Mouse (Mus musculus) urinary bladder, postnatal 25 days (tissue): ENCODE data around the gene Ttc9c.

Experiments used
- DNase-seq: peaks from one replicate; pipeline ENCODE4 v3.0.0; 2022; ENCODE audit warnings: low spot score

Ttc9c gene

GRCm38 (mm10) chr19:8774086-8774835, 44.9 kb downstream of the Ttc9c start, which contains the start of gene Tmem179b:
TSS of gene Tmem179b (minus strand) at chr19:8774467.
- peak; percentile 98 for DNase-seq

DNA sequence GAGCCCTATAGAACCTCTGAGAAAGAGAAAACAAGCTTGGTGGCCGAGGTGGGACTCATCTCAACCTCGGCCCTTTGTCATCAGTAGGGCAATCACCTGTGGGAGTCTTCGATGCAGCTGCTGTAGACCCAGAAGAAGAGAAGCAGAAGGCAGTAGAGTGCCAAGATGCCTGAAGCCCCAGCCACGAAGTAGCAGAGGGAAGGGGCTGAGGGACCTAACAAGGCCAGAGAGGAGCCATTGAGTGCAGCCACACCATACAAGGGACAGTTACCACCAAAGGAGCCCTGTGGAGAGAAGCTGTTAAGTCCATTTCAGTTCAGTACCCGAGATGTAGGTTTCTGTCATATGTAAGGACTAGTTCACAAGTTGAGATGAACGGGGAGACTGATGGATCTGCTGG, 45.7 kb downstream of the Ttc9c start:
- no peak for DNase-seq

DNA sequence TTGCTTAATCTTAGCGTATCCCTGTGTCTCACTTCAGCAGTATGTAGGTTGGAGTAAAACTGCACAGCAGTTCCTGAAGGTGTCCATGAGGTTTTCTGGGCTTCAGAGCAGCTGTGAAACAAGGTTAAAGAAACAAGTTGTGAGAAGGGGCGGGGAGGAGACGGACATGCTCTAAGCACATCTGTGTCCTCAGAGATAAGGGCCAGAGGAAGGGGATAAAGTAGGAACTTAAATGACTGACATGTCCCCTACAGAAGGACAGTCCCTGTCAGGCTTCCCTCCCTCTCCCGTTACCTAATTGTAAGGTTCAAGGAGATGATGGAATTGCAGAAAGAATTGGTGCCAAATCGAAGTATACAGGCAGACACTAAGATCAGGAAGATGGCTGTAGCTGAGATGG, 46.1 kb downstream of the Ttc9c start:
- no peak for DNase-seq

DNA sequence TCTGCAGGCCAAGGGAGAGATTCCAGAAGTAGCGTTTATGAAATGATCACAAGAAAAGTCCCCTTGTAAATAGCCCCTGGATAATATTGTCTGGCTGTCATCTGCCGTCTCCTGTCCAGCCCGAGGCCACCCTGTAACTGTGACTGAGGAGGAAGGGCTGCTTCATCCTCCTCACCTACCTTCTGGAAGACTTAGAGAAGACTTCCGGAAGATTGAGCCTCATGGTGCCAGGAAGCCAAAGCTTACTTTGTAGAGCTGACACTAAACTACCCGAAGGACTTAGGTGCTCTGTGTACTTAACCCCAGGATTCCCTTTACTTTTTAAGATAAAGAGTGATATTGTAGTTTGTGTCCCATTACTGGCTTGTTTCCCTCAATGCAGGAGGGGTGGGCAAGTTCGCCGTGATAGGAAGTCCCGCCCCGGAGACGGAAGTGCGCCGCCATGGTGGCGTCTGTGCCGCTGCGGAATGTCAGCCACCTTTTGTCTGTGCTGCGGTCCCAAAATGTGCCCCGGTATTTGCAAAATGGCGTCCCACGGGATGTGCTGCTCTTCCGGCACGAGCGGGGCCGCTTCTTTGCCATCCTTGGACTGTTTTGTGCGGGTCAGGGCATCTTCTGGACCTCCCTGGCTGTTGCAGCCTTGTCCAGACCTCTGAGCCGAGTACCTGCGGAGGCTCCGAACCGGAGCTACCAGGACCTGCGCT, 48.4 kb downstream of the Ttc9c start, which contains the start of gene Tmem223:
Tmem223 (plus strand) TSS at position 430 of the 704 bp plus-strand sequence.
- peak; percentile 77 for DNase-seq

DNA sequence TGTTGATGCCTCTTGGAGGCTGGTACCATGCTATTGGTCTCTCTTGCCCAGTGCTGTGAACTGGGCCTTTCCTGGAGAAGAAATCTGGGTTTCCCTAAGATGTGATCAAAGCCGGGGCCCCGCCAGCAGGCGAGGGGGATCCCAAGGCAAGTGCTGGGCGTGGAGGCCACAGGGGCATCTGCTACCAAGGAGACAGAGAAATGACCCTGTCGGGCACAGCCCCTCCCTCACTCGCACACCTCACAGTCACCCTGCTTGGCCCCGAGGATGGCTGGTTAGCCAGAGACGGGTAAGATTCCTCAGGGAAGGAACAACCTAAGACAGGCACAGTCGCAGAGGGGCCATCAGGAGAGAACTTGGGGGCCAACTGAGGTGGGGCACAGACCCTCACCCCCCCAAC, 53.6 kb downstream of the Ttc9c start:
- no peak for DNase-seq

DNA sequence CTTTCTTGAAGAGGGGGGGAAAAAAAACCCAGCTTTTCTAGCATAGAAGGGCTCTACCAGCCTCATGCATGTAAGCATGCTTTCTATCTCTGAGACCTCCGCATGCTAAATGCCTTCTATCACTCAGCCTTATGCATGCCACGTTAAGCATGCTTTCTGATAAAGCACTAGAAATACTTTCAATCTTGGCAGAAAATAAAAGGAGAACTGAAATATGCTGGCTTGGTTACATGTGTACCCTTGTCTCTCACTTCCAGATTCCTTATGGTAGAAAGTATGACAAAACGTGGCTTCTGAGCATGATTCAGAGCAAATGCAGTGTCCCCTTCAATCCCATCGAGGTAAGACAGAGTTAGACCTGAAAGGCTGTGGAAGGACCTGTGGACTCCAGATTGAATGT, 55.9 kb downstream of the Ttc9c start:
- no peak for DNase-seq

GRCm38 (mm10) chr19:8760757-8761156, 58.4 kb downstream of the Ttc9c start:
- no peak for DNase-seq
